Mouse (Mus musculus): ENCODE measurements at regions not wholly inside any gene's neighbourhood (a gene's known extent, or its start where the extent isn't known, plus 50 kb on each side); places are given as distances from the start of the nearest gene placed in this dataset.

- no peak for DNase-seq (ENCODE audit: low spot score in 2 of 2)
These were observed 189.7 kb upstream of the 1810046K07Rik start for GRCm38 (mm10) chr9:51518376-51518775.

GRCm38 (mm10) chr9:51523471-51523870, 194.8 kb upstream of the 1810046K07Rik start:
- DNase-seq (ENCODE audit: low spot score in 2 of 2) = no peak

- no peak for DNase-seq (ENCODE audit: low spot score in 2 of 2)
These were observed 197.2 kb upstream of the 1810046K07Rik start for GRCm38 (mm10) chr9:51525906-51526305.

GRCm38 (mm10) chr9:51538894-51539293, 210.2 kb upstream of the 1810046K07Rik start:
- no peak for DNase-seq (ENCODE audit: low spot score in 2 of 2)

GRCm38 (mm10) chr9:51541940-51542339, 213.2 kb upstream of the 1810046K07Rik start:
- DNase-seq (ENCODE audit: low spot score in 2 of 2) = no peak

- DNase-seq (ENCODE audit: low spot score in 2 of 2) = no peak
These were observed 193.1 kb upstream of the Arhgap20 start for GRCm38 (mm10) chr9:51572040-51572439.

- peak; percentile 21 to 30 for DNase-seq (ENCODE audit: low spot score in 2 of 2)
These were observed 183.5 kb upstream of the Arhgap20 start for GRCm38 (mm10) chr9:51581601-51582000.

- DNase-seq (ENCODE audit: low spot score in 2 of 2) = no peak
These were observed 171.4 kb upstream of the Arhgap20 start for GRCm38 (mm10) chr9:51593707-51594106.

GRCm38 (mm10) chr9:51598706-51599105, 166.4 kb upstream of the Arhgap20 start:
- DNase-seq (ENCODE audit: low spot score in 2 of 2) = peak; percentile 28 to 39

GRCm38 (mm10) chr9:51608158-51608557, 157.0 kb upstream of the Arhgap20 start:
- DNase-seq (ENCODE audit: low spot score in 2 of 2) = no peak

GRCm38 (mm10) chr9:51608697-51609456, 156.3 kb upstream of the Arhgap20 start:
- no peak for DNase-seq (ENCODE audit: low spot score in 2 of 2)

- peak in 1 of 2 experiments; percentile 34 for DNase-seq (ENCODE audit: low spot score in 2 of 2)
These were observed 139.0 kb upstream of the Arhgap20 start for GRCm38 (mm10) chr9:51626156-51626555.

- no peak for DNase-seq (ENCODE audit: low spot score in 2 of 2)
These were observed 129.0 kb upstream of the Arhgap20 start for GRCm38 (mm10) chr9:51636097-51636496.

GRCm38 (mm10) chr9:51636559-51637127, 128.5 kb upstream of the Arhgap20 start:
- DNase-seq (ENCODE audit: low spot score in 2 of 2) = no peak

- no peak for DNase-seq (ENCODE audit: low spot score in 2 of 2)
These were observed 127.8 kb upstream of the Arhgap20 start for GRCm38 (mm10) chr9:51637131-51637920.

GRCm38 (mm10) chr9:51641706-51642105, 123.4 kb upstream of the Arhgap20 start:
- DNase-seq (ENCODE audit: low spot score in 2 of 2) = peak in 1 of 2 experiments; percentile 37

GRCm38 (mm10) chr9:51645426-51645825, 119.7 kb upstream of the Arhgap20 start:
- DNase-seq (ENCODE audit: low spot score in 2 of 2) = no peak

- DNase-seq (ENCODE audit: low spot score in 2 of 2) = no peak
These were observed 111.5 kb upstream of the Arhgap20 start for GRCm38 (mm10) chr9:51653376-51654292.

- no peak for DNase-seq (ENCODE audit: low spot score in 2 of 2)
These were observed 110.5 kb upstream of the Arhgap20 start for GRCm38 (mm10) chr9:51654645-51655044.

- no peak for DNase-seq (ENCODE audit: low spot score in 2 of 2)
These were observed 107.3 kb upstream of the Arhgap20 start for GRCm38 (mm10) chr9:51657796-51658195.

All from right cerebral cortex, postnatal 10 days (tissue).